Mouse (Mus musculus) heart, adult 2 months (tissue): ENCODE measurements around the gene Mlh1.

Source experiments
- EP300 ChIP-seq: fragments of 200-500 bp; IDR thresholded peaks from 2 replicates; pipeline ENCODE4 v1.6.1; 2011; ENCODE audit warnings: low read depth, low read length, control low read depth; ENCODE audit not compliant: insufficient read depth
- POLR2A ChIP-seq: fragments of 200-500 bp; IDR thresholded peaks from 2 replicates; pipeline ENCODE4 v1.6.1; 2011; ENCODE audit warnings: mild to moderate bottlenecking, low read depth, low read length, control low read depth; ENCODE audit not compliant: insufficient read depth

DNA sequence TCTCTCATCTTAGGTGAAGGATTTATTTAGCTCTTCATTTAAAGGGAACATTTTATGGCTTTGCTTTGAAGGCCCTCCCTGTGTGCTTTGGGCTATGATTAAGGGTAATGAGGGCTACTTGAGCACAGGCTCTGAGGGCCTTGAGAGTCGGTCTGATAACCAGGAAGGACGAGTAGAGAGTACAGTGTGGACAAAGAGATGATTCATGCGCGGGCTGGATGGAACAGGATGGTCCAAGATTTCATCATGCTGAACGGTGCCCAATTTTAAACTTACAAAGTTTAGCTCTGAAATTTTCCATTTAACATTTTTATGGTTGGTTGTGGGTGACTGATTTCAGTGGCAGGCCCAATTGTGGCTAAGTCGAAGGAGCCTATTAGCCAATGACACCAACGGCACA, 34.6 kb upstream of the Mlh1 start:
- no peak for TF ChIP-seq POLR2A
- TF ChIP-seq EP300, result no peak
